Mouse (Mus musculus) G1E (cell line): Measurements from ENCODE around the gene Phf11b.

Experiments
- CTCF ChIP-seq: IDR thresholded peaks from 2 replicates; pipeline ENCODE4 v1.5.1; 2012; ENCODE audit warnings: low read depth, low read length, inconsistent platforms, mixed read lengths
- GATA1 ChIP-seq: IDR thresholded peaks from 2 replicates; pipeline ENCODE4 v1.6.1; 2012; ENCODE audit warnings: borderline replicate concordance, low read length, inconsistent platforms, mixed read lengths
- TAL1 ChIP-seq: conservative IDR thresholded peaks from 2 replicates; pipeline ENCODE4 v1.6.1; 2012; ENCODE audit warnings: low read depth, low read length, inconsistent platforms, mixed read lengths

DNA sequence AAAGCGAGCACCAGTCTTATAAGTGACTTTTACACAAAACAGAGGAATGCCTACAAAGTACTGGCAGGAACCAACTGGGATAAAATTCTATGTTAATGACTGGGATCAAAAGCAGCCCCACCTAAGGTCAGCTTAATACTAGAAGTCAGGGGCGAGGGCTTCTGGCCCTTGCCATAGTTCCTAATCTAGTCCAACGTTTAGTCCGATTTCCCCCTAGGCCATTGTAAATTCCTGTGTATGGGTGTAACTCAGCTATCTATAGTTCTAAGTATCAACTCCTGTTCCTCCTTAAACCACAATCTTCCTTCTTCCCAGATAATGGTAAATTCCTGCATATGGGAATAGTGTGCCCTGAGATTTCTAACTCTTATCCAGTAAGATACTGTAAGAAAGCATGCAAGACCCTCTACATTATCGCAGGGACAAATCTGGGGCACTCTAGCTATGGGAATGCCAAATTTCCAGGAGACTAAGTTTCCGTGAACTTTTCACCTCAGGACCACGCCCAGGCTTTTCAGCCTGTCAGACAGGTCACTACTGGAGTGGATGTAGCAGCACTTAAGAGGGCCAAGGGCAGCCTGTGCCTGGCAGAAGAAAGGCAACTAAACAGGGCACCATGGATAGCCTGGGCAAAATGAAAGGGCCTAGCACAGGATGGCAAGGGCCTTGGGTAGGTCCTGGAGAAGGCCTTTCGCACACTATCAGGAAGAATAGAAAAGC, 25.4 kb upstream of the Phf11b start:
- TF ChIP-seq CTCF (no peak), GATA1 (no peak), TAL1 (no peak)
